Mouse (Mus musculus) kidney, postnatal 0 days (tissue): Measurements from ENCODE around the gene Atp6v0c. TPM values are rescaled to one million over a fixed set of nuclear protein-coding genes. Genes with fewer than 3 reads are reported as not detected.

ENCODE experiments used
- ATAC-seq: fragments of 200-750 bp; cut with Nextera tagmentation; replicated peaks from 2 replicates; pipeline ENCODE4 v1.8.0; 2017; ENCODE audit warnings: low read depth, moderate number of reproducible peaks, moderate TSS enrichment, moderate library complexity; ENCODE audit not compliant: low FRiP score
- DNase-seq: peaks from one replicate; pipeline ENCODE4 v3.0.0-alpha.2; 2016; ENCODE audit warnings: low spot score
- H3K27ac ChIP-seq: fragments of 300-500 bp; sonication (generic); 2 replicates; pipeline ENCODE4 v1.5.1; 2014; ENCODE audit warnings: mild to moderate bottlenecking
- H3K27me3 ChIP-seq: fragments of 300-500 bp; sonication (generic); 2 replicates; pipeline ENCODE4 v1.6.1; 2014; ENCODE audit warnings: low read length, mixed read lengths; ENCODE audit not compliant: insufficient read depth
- H3K36me3 ChIP-seq: fragments of 300-500 bp; sonication (generic); 2 replicates; pipeline ENCODE4 v1.6.1; 2014; ENCODE audit warnings: low read length, mixed read lengths; ENCODE audit not compliant: insufficient read depth
- H3K4me1 ChIP-seq: fragments of 300-500 bp; sonication (generic); replicated peaks from 2 replicates; pipeline ENCODE4 v1.6.1; 2014; ENCODE audit warnings: antibody characterized with exemption, low read length, mixed read lengths; ENCODE audit not compliant: insufficient read depth
- H3K4me2 ChIP-seq: fragments of 300-500 bp; sonication (generic); 2 replicates; pipeline ENCODE4 v1.6.1; 2014; ENCODE audit warnings: mild to moderate bottlenecking, low read length, moderate library complexity, mixed read lengths
- H3K4me3 ChIP-seq: fragments of 300-500 bp; sonication (generic); replicated peaks from 2 replicates; pipeline ENCODE4 v1.5.1; 2014; ENCODE audit warnings: low read depth, low read length
- H3K9ac ChIP-seq: fragments of 300-500 bp; sonication (generic); 2 replicates; pipeline ENCODE4 v1.6.1; 2014; ENCODE audit warnings: low read depth, low read length
- H3K9me3 ChIP-seq: fragments of 300-500 bp; sonication (generic); replicated peaks from 2 replicates; pipeline ENCODE4 v1.6.1; 2016; ENCODE audit warnings: low read length, inconsistent platforms, mixed read lengths
- CTCF ChIP-seq: IDR thresholded peaks from 2 replicates; pipeline ENCODE4 v1.5.1; 2016; ENCODE audit warnings: antibody characterized with exemption, low read depth, mild to moderate bottlenecking, moderate library complexity
- WGBS: fragments of 180-500 bp; shearing (Covaris S2); extraction: QIAGEN DNeasy Blood & Tissue Kit; methylation state at CpG from one replicate; pipeline ENCODE4 v1.1.7; 2014; 5-methylcytosine and 5-hydroxymethylcytosine counted together
- polyA plus RNA-seq: library from polyadenylated mRNA; unstranded; fragments of >200 nt; fragmentation: Nextera tagmentation; extraction: Ambion mirVana; gene quantifications from 2 replicates; pipeline ENCODE4 v1.2.1, GENCODE M21; 2015

Gene Atp6v0c
- polyA plus RNA-seq, 1 experiment from 2014 or later, result 974 TPM

GRCm38 (mm10) chr17:24149421-24149820, 20.1 kb downstream of the Atp6v0c start:
- Histone ChIP-seq H3K27me3 (no peaks in the 10 kb centered on the region), H3K9me3 (no peaks in the 10 kb centered on the region), H3K27ac (no peak overlapping the region), H3K4me1 (no peaks in the 10 kb centered on the region), H3K4me3 (no peak overlapping the region), H3K9ac (no peak overlapping the region), H3K36me3 (no peaks in the 10 kb centered on the region), H3K4me2 (no peak overlapping the region)
- no peak for TF ChIP-seq CTCF
- 86% methylated on average over 7 of the region's 7 CpGs for WGBS
- no peak for ATAC-seq
- DNase-seq, result no peak

GRCm38 (mm10) chr17:24142897-24143296, 26.6 kb downstream of the Atp6v0c start:
- no peak for ATAC-seq
- no peak for DNase-seq
- peaks cover 13% of the 10 kb centered on the region for H3K4me1 ChIP-seq
- H3K27ac ChIP-seq, result no peak overlapping the region
- H3K9ac ChIP-seq, result no peak overlapping the region
- no peak overlapping the region for H3K4me3 ChIP-seq
- WGBS, result 35% methylated on average over 2 of the region's 2 CpGs
- H3K4me2 ChIP-seq, result no peak overlapping the region
- no peaks in the 10 kb centered on the region for H3K27me3 ChIP-seq
- no peak for TF ChIP-seq CTCF
- no peaks in the 10 kb centered on the region for H3K36me3 ChIP-seq
- H3K9me3 ChIP-seq, result no peaks in the 10 kb centered on the region

GRCm38 (mm10) chr17:24141425-24141920, 28.0 kb downstream of the Atp6v0c start:
- peak overlapping the region; percentile 94 for H3K27ac ChIP-seq
- H3K4me3 ChIP-seq, result peak overlapping the region; percentile 92
- no peaks in the 10 kb centered on the region for H3K27me3 ChIP-seq
- H3K9ac ChIP-seq, result peak overlapping the region; percentile 94
- DNase-seq (peak; percentile 99), ATAC-seq (peak; percentile 98)
- H3K4me1 ChIP-seq, result peaks cover 13% of the 10 kb centered on the region
- no peak for TF ChIP-seq CTCF
- no peaks in the 10 kb centered on the region for H3K9me3 ChIP-seq
- H3K36me3 ChIP-seq, result no peaks in the 10 kb centered on the region
- peak overlapping the region; percentile 79 for H3K4me2 ChIP-seq
- under 1% methylated on average over 53 of the region's 57 CpGs for WGBS

- Histone ChIP-seq H3K4me2 (peak overlapping the region; percentile 79), H3K9me3 (no peaks in the 10 kb centered on the region), H3K9ac (peak overlapping the region; percentile 94), H3K27me3 (no peaks in the 10 kb centered on the region), H3K27ac (peak overlapping the region; percentile 94), H3K4me3 (peak overlapping the region; percentile 92), H3K4me1 (peaks cover 13% of the 10 kb centered on the region), H3K36me3 (no peaks in the 10 kb centered on the region)
- ATAC-seq (peak; percentile 64), DNase-seq (peak; percentile 66)
- under 1% methylated on average over 31 of the region's 43 CpGs for WGBS
- TF ChIP-seq CTCF, result no peak
These were observed 28.6 kb downstream of the Atp6v0c start for GRCm38 (mm10) chr17:24140845-24141424.

GRCm38 (mm10) chr17:24139968-24140367, 29.5 kb downstream of the Atp6v0c start:
- ATAC-seq (no peak), DNase-seq (no peak)
- Histone ChIP-seq H3K36me3 (no peaks in the 10 kb centered on the region), H3K4me3 (peak overlapping the region; percentile 92; the same call in 1 of the 2 replicates), H3K4me1 (peaks cover 13% of the 10 kb centered on the region), H3K27me3 (no peaks in the 10 kb centered on the region), H3K27ac (no peak overlapping the region; the same call in 1 of the 2 replicates), H3K9me3 (no peaks in the 10 kb centered on the region), H3K9ac (peak overlapping the region; percentile 94; the same call in 1 of the 2 replicates), H3K4me2 (peak overlapping the region; percentile 79)
- WGBS, result 76% methylated on average over 4 of the region's 4 CpGs
- no peak for TF ChIP-seq CTCF

GRCm38 (mm10) chr17:24139256-24139655, 30.2 kb downstream of the Atp6v0c start:
- DNase-seq (no peak), ATAC-seq (no peak)
- H3K4me1 ChIP-seq, result peaks cover 13% of the 10 kb centered on the region
- no peaks in the 10 kb centered on the region for H3K9me3 ChIP-seq
- H3K4me3 ChIP-seq, result no peak overlapping the region
- no peak overlapping the region for H3K9ac ChIP-seq
- no peaks in the 10 kb centered on the region for H3K27me3 ChIP-seq
- TF ChIP-seq CTCF, result no peak
- no peak overlapping the region for H3K27ac ChIP-seq
- no peaks in the 10 kb centered on the region for H3K36me3 ChIP-seq
- 67% methylated on average over 3 of the region's 3 CpGs for WGBS
- H3K4me2 ChIP-seq, result no peak overlapping the region
